Mouse (Mus musculus) cerebellum, adult (tissue): Measurements from ENCODE around the gene Coq7.

Experiments used
- ATAC-seq: cut with Nextera tagmentation; 2 replicates; pipeline ENCODE4 v1.9.2; 2017; ENCODE audit warnings: mild to moderate bottlenecking, moderate library complexity, mixed read lengths; ENCODE audit not compliant: insufficient number of reproducible peaks, low FRiP score, low TSS enrichment

Gene Coq7

DNA sequence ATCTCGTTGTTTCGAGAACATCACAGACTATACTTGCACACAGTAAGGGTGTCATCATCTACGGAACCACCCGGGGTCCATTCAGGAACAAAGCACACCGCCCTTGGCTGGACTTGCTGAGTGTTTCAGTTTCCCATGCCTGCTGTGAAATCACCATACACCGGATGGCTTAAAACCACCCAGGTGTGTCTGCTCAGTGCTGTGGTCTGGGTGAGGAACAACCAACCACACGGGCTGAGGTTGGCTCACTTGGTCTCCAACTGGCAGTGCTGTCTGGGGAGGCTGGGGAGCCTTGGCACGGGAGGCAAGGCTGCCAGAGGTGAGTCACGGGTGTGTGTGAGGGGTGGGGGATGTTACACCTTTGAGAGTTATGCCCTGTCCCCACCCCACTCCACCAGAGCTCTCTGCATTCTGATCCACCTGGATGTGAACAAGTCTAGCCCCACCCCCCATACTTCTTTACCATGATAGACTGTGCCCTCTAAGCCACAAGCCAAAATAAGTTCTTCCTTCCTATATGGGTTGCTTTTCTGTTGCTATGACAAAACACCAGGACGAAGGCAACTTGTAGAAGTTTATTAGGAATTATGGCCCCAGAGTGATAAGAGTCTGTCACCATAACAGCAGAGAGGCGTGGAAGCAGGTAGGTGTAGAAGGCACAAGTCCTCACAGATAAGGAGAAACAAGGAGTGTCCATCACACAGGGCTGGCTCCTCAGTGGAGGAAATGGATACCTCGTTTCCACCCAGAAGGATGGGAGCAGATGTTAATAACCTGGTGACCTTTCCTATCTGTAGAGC lies 34.0 kb downstream of the Coq7 start:
- no peak for ATAC-seq

DNA sequence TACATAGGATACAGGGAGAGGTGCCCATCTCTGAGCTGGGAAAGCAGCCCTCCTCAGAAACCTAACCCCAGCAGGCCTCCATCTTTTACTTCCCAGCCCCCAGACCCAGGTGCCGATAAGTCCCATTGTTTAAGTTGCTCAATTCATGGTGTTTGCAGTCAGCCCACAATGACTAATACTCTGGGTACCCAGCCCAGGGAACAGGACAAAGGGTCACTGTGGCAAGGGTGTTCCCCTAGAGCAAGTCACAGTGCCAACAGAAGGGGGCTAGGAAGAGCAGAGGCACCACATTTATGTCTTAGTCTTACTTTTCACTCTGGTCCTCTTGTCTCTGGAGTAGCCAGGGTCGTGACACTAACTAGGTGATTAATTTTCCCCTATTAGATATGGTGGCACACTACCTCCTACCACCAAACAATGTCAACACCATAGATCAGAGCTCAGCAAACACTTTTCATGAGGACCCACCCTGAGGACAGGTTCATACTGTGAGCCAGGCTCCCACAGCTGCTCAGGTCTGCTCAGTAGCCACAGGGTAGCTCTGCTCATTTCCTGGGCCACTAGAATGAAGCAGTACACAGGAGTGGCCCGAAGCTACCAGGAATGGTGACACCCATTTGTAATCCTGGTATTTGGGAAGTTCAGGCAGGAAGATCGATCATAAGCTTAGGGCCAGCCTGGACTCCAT lies 38.1 kb downstream of the Coq7 start:
- no peak for ATAC-seq

- ATAC-seq, result no peak
Observed at GRCm38 (mm10) chr7:118493892-118494291, 39.3 kb downstream of the Coq7 start.

DNA sequence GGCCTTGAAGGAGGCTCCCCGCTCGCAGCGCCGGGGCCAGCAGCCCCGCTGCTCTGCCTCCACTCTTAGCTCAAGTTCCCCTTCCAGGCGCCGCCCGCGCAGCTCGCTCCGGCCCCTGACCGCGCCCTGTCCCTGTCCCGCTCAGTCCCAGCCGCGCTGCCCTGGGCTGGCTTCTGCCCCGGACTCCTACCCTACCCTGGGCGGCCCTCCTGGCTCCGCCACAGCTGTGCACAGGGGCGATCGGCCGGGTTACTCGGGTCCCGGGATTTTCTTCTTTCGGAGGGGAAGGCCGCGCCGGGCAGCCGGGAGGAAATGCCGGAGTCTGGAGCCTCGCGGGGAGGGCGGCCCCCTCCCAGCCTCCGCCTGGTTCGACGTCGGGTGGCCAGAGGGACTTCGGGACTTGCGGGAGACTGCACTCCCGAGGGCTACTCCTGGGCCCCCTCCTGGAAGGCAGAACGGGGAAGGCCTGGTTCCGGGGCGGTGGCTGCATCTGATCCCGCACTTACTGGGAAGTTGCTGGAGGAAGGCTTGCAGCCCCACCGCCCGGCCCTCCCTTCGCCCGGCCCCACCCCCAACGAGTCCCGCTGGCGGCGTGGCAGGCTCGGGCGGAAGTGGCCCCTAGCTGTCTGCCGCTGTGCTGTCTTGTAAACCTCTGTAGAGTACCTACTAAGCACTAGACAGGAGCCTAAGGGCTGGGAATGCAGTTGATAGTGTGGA lies 41.6 kb downstream of the Coq7 start, which contains the start of gene Itpripl2:
Gene Itpripl2, minus strand, starts transcription at position 545 of the 717 bp plus-strand sequence.
- ATAC-seq, result no peak

GRCm38 (mm10) chr7:118490666-118491430 lies 42.3 kb downstream of the Coq7 start:
- no peak for ATAC-seq

GRCm38 (mm10) chr7:118489706-118490665 lies 43.2 kb downstream of the Coq7 start:
- no peak for ATAC-seq

- no peak for ATAC-seq
Observed at GRCm38 (mm10) chr7:118488060-118488664, 45.0 kb downstream of the Coq7 start.

DNA sequence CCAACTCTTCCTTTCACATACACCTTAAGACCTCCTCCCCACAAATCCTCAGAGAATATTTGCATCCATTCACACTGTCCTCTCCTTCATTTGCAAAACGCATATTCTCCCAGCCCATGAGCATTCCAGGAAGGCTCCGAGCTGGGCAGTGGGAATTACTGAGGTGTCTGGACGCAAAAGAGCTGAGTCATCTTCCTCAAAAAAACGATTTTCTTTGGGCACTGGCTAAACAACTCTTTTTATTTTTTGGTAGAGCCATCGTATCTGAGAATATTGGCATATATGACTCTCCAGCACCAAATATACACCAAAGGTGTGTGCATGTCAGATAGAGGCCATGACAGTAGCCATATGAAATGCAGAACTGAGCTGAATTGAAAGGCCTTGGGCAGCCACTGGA lies 46.2 kb downstream of the Coq7 start:
- no peak for ATAC-seq

- ATAC-seq, result no peak
Observed at GRCm38 (mm10) chr7:118483996-118484395, 49.2 kb downstream of the Coq7 start.

DNA sequence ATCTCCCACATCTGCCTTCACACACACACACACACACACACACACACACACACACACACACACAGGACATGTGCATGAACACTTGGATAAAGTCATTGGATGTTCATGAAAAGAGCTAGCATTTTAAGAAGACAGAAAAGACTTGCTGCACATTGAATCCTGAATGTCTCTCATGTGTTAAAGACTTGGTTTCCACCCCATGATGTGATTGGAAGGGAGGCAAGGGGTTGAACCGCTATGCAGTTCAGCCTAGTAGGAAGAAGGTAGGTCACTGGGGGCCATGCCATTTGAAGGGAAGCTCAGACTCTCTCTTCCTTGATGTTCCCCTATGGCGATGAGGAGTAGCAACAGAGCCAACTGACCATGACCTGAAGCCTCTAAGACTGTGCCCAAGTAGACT lies 51.2 kb downstream of the Coq7 start:
- ATAC-seq, result no peak

GRCm38 (mm10) chr7:118481047-118481810 lies 51.9 kb downstream of the Coq7 start:
- ATAC-seq, result no peak

- ATAC-seq, result no peak
Observed at GRCm38 (mm10) chr7:118480160-118480709, 52.9 kb downstream of the Coq7 start.

GRCm38 (mm10) chr7:118478835-118479312 lies 54.3 kb downstream of the Coq7 start:
- ATAC-seq, result no peak

GRCm38 (mm10) chr7:118476428-118476827 lies 56.7 kb downstream of the Coq7 start:
- ATAC-seq, result no peak

DNA sequence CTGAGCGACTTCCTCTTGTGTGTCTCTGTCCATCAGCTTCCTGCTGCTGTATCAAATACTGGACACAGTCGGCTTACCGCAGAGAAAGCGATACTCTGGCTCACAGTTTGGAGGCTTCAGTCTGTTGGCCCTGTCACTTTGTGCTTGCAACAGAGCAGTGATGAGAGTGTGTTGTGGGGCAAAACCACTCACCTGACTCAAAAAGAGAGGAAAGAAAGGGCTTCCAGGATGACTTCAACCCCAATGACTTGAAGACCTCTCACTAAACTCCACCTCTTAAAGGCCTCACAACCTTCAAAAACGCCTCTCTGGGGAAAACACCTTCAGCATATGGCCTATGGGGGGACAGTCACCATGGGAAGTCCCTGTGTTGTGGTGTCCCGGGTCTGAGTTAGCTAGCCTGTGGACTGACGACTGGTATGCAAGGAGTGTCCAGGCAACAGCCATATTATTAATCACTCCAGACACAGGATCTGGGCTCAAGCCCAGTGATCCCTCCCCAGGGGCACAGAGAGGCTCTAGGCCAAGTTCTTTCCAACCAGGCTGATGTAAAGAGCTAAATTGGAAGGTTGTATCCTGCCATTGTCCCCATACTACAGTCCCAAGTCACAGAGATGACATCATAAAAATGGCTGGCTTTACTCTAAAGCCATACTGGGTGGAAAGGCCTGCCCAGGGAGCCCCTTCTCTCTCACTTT lies 58.0 kb downstream of the Coq7 start:
- no peak for ATAC-seq

- ATAC-seq, result no peak
Observed at GRCm38 (mm10) chr7:118472886-118473285, 60.3 kb downstream of the Coq7 start.

DNA sequence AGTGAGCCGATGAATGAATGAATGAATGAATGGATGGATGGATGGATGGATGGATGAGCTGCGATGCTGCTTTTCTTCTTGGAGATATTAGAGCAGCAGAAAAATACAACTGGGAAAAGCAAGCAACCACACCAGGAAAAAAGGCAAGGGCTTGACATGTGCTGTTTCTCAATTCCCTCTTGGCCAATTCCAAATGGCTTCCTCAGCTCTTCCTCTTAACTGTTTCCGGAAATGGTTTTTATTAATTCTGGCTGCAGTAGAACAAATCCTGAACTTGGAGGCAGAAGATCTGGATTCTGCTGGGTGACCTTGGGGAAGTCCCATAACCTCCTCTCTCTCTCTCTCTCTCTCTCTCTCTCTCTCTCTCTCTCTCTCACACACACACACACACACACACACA lies 65.1 kb downstream of the Coq7 start:
- ATAC-seq, result no peak
